ENCODE assay signal across 22 mouse cellular contexts in the genomic region with DNA sequence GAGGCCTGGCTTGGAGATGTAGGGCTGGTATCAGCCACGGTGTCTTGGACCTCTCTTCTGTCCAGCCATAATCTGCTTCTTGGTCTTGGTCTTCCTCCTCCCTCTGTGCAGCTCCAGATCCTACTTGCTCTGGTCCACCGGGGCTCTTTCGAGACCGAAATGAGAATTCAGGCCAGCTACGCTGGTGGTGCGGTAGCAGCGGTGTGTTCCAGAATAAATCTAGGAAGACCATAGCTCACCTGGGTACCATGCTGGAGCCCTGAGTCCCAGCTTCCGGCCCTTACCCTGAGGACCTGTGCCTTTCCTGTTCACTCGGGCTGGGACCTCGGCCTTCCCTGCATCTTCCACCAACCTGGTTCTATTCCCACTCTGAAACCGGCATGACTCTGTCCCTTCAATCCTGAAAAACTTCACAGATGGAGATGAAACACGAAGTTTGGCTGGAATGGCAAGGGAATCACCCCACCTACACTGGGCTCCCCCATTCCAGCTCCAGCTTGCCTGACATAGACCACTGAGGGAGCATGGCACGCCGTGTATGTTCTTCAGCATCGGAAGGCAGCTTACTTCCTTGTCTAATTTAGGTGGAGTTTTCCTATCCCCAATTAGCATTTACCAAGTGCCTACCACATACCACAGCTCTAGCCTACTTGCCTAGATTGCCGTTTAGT. TPM values are rescaled to one million over a fixed set of nuclear protein-coding genes. Genes with fewer than 3 reads are reported as not detected.
DNase-seq lines count a peak whose midpoint lies in the region; ATAC-seq and TF ChIP-seq lines count a peak whose summit lies in the region.
"Had no signal": no experiment of that assay in that cellular context is flagged by ENCODE, and none has a peak within 500 bp of the region (broad histone marks: within the 10 kb centered on the region; RNA-seq: fewer than 3 reads in every experiment).

No protein-coding gene starts in this region.

- no peak for DNase-seq in hindbrain, postnatal 0 days (ENCODE audit: low spot score)
- DNase-seq in embryonic facial prominence, embryonic 10.5 days (ENCODE audit: low spot score): peak; percentile 7
- DNase-seq in adipocyte (ENCODE audit: low spot score): no peak
- DNase-seq in thymus, postnatal 36 days: no peak
- DNase-seq: cerebellum, adult 9-10 months; gastrocnemius, postnatal 10 days; lung, embryonic 14.5 days had no signal

- H3K79me2 ChIP-seq in myocyte (ENCODE audit: control insufficient read depth, insufficient read depth): no peaks in the 10 kb centered on the region

- no peak for ATAC-seq in hindbrain, embryonic 12.5 days (ENCODE audit: low FRiP score)
- no peak for ATAC-seq in hindbrain, postnatal 0 days
- ATAC-seq in hindbrain, embryonic 15.5 days (ENCODE audit: low FRiP score, low read depth): no peak

- WGBS in hindbrain, embryonic 12.5 days: 83% methylated on average over 16 of the region's 16 CpGs
- WGBS in hindbrain, postnatal 0 days: 81% methylated on average over 16 of the region's 16 CpGs
- 85% methylated on average over 16 of the region's 16 CpGs for WGBS in embryonic facial prominence, embryonic 10.5 days
- 76% methylated on average over 16 of the region's 16 CpGs for whole genome bisulfite sequencing in hindbrain, embryonic 15.5 days

- H3K9me3 ChIP-seq in hindbrain, embryonic 12.5 days (replicated peaks): no peaks in the 10 kb centered on the region
- no peaks in the 10 kb centered on the region for H3K9me3 ChIP-seq in hindbrain, postnatal 0 days (ENCODE audit: low read length)
- H3K9me3 ChIP-seq in embryonic facial prominence, embryonic 10.5 days: no peaks in the 10 kb centered on the region
- no peaks in the 10 kb centered on the region for H3K9me3 ChIP-seq in hindbrain, embryonic 15.5 days
- H3K9me3 ChIP-seq: heart, embryonic 12.5 days; megakaryocyte, embryonic 14.5 days; neural tube, embryonic 12.5 days had no signal

- no peak overlapping the region for H3ac ChIP-seq in myocyte (ENCODE audit: control insufficient read depth, insufficient read length)

- H3K4me1 ChIP-seq in hindbrain, embryonic 12.5 days: peaks cover 88% of the 10 kb centered on the region
- peaks cover 18% of the 10 kb centered on the region for H3K4me1 ChIP-seq in hindbrain, postnatal 0 days (ENCODE audit: insufficient read depth, low read length)
- peaks cover 86% of the 10 kb centered on the region for H3K4me1 ChIP-seq in embryonic facial prominence, embryonic 10.5 days
- peaks cover 97% of the 10 kb centered on the region for H3K4me1 ChIP-seq in hindbrain, embryonic 15.5 days (replicated peaks)
- H3K4me1 ChIP-seq: megakaryocyte, embryonic 14.5 days had no signal

- H3K4me2 ChIP-seq in hindbrain, embryonic 12.5 days (replicated peaks): no peak overlapping the region
- no peak overlapping the region for H3K4me2 ChIP-seq in hindbrain, postnatal 0 days (ENCODE audit: low read depth, low read length)
- no peak overlapping the region for H3K4me2 ChIP-seq in hindbrain, embryonic 15.5 days
- H3K4me2 ChIP-seq in myocyte (ENCODE audit: low read depth): peak overlapping the region; percentile 77
- H3K4me2 ChIP-seq: heart, embryonic 12.5 days; lung, embryonic 14.5 days had no signal

- H3K36me3 ChIP-seq in hindbrain, embryonic 12.5 days: no peaks in the 10 kb centered on the region
- no peaks in the 10 kb centered on the region for H3K36me3 ChIP-seq in hindbrain, postnatal 0 days (ENCODE audit: insufficient read depth, low read length)
- H3K36me3 ChIP-seq in embryonic facial prominence, embryonic 10.5 days (replicated peaks): no peaks in the 10 kb centered on the region
- no peaks in the 10 kb centered on the region for H3K36me3 ChIP-seq in hindbrain, embryonic 15.5 days
- no peaks in the 10 kb centered on the region for H3K36me3 ChIP-seq in myocyte (ENCODE audit: control insufficient read depth, insufficient read depth)
- H3K36me3 ChIP-seq: heart, embryonic 12.5 days; neural tube, embryonic 12.5 days had no signal

- peak overlapping the region; percentile 35; the same call in 1 of the 2 replicates for H3K27ac ChIP-seq in hindbrain, embryonic 12.5 days
- H3K27ac ChIP-seq in hindbrain, postnatal 0 days: no peak overlapping the region
- H3K27ac ChIP-seq in embryonic facial prominence, embryonic 10.5 days (replicated peaks): peak overlapping the region; percentile 45; the same call in 1 of the 2 replicates
- peak overlapping the region; percentile 10; the same call in 1 of the 2 replicates for H3K27ac ChIP-seq in hindbrain, embryonic 15.5 days (replicated peaks)
- H3K27ac ChIP-seq: layer of hippocampus, adult 2 months; neural tube, embryonic 12.5 days had no signal

- no peak overlapping the region for H3K9ac ChIP-seq in hindbrain, embryonic 12.5 days
- H3K9ac ChIP-seq in hindbrain, postnatal 0 days (replicated peaks; ENCODE audit: low read length): no peak overlapping the region
- no peak overlapping the region for H3K9ac ChIP-seq in hindbrain, embryonic 15.5 days
- H3K9ac ChIP-seq: heart, embryonic 12.5 days; lung, embryonic 14.5 days; neural tube, embryonic 12.5 days had no signal

- no peak for TF ChIP-seq POLR2A in myocyte (IDR thresholded peaks at IDR 0.05; ENCODE audit: insufficient read length, low read depth)

- H3K27me3 ChIP-seq in hindbrain, embryonic 12.5 days: peaks cover 8% of the 10 kb centered on the region; the same call in 1 of the 2 replicates
- H3K27me3 ChIP-seq in hindbrain, postnatal 0 days (ENCODE audit: insufficient read depth, low read length): no peaks in the 10 kb centered on the region
- peaks cover 91% of the 10 kb centered on the region for H3K27me3 ChIP-seq in embryonic facial prominence, embryonic 10.5 days (replicated peaks; ENCODE audit: low read depth, poor library complexity, severe bottlenecking)
- H3K27me3 ChIP-seq in hindbrain, embryonic 15.5 days: no peaks in the 10 kb centered on the region
- H3K27me3 ChIP-seq in myocyte (ENCODE audit: control insufficient read depth, insufficient read depth, insufficient read length): no peaks in the 10 kb centered on the region
- H3K27me3 ChIP-seq: neural tube, embryonic 12.5 days; Patski had no signal

- no peak overlapping the region for H3K4me3 ChIP-seq in hindbrain, embryonic 12.5 days
- no peak overlapping the region for H3K4me3 ChIP-seq in hindbrain, postnatal 0 days (ENCODE audit: low read length)
- no peak overlapping the region for H3K4me3 ChIP-seq in embryonic facial prominence, embryonic 10.5 days
- no peak overlapping the region for H3K4me3 ChIP-seq in hindbrain, embryonic 15.5 days
- H3K4me3 ChIP-seq in myocyte: no peak overlapping the region
- H3K4me3 ChIP-seq: heart, embryonic 12.5 days; layer of hippocampus, adult 2 months; megakaryocyte, embryonic 14.5 days; neural tube, embryonic 12.5 days had no signal

- no peak for TF ChIP-seq CTCF in hindbrain, postnatal 0 days (IDR thresholded peaks at IDR 0.05; ENCODE audit: low read depth)

TF ChIP-seq in myocyte, 11 proteins besides CTCF, POLR2A, EP300 and RAD21 (continues in another document):
- TF ChIP-seq MYOG (IDR thresholded peaks at IDR 0.05; ENCODE audit: control insufficient read depth in 1 of 3, insufficient read depth in 1 of 3, insufficient read length in 2 of 3, low read depth in 2 of 3) (no peak), TCF12 (IDR thresholded peaks at IDR 0.05; ENCODE audit: insufficient read depth, poor library complexity, severe bottlenecking) (no peak), SRF (IDR thresholded peaks at IDR 0.05; ENCODE audit: control insufficient read depth, insufficient read length, low read depth) (no peak), TCF3 (IDR thresholded peaks at IDR 0.05; ENCODE audit: insufficient read length, low read depth) (no peak), POLR2AphosphoS2 (IDR thresholded peaks at IDR 0.05; ENCODE audit: insufficient read length, low read depth) (no peak), REST (IDR thresholded peaks at IDR 0.05; ENCODE audit: insufficient read depth, insufficient read length) (no peak), E2F4 (IDR thresholded peaks at IDR 0.05; ENCODE audit: insufficient read depth) (no peak), CEBPB (IDR thresholded peaks at IDR 0.05; ENCODE audit: insufficient read depth, poor library complexity, severe bottlenecking) (no peak), MAX (IDR thresholded peaks at IDR 0.05; ENCODE audit: low read depth) (no peak)

RNA-seq across cellular contexts. Expression of gene AC124108.1, which starts 7.3 kb away (rescaled TPM):
- polyA plus RNA-seq in hindbrain, embryonic 12.5 days (2016; fragmentation: Nextera tagmentation; extraction: Ambion mirVana): 3.6 and 4.1 TPM in 2 replicates
- total RNA-seq in hindbrain, postnatal 0 days (2014; rRNA removed): 2.0 and 4.8 TPM in 2 replicates
- 0.50 and 0.70 TPM in 2 replicates for polyA plus RNA-seq in hindbrain, postnatal 0 days (2015; fragmentation: Nextera tagmentation; extraction: Ambion mirVana)
- polyA plus RNA-seq in embryonic facial prominence, embryonic 10.5 days (2016; fragmentation: Nextera tagmentation; extraction: Ambion mirVana): 1.00 and 1.4 TPM in 2 replicates
- 2.7 and 2.8 TPM in 2 replicates for polyA plus RNA-seq in hindbrain, embryonic 15.5 days (2015; fragmentation: Nextera tagmentation; extraction: Ambion mirVana)
- 0.82 TPM for polyA plus RNA-seq in myocyte (2012; fragmentation: generic; extraction: Trizol)
- total RNA-seq: adrenal gland, adult 18-20 months; liver, adult 2 months had no signal
- polyA plus RNA-seq: heart, embryonic 12.5 days; liver, adult 2 months; spleen, adult 2 months had no signal

RNA-seq across cellular contexts. Expression of gene Lemd1, which starts 7.3 kb away (rescaled TPM):
- polyA plus RNA-seq in hindbrain, embryonic 12.5 days (2016; fragmentation: Nextera tagmentation; extraction: Ambion mirVana): 10.8 and 12.7 TPM in 2 replicates
- total RNA-seq in hindbrain, postnatal 0 days (2014; rRNA removed): 10.9 and 16.6 TPM in 2 replicates
- 7.9 and 9.0 TPM in 2 replicates for polyA plus RNA-seq in hindbrain, postnatal 0 days (2015; fragmentation: Nextera tagmentation; extraction: Ambion mirVana)
- polyA plus RNA-seq in embryonic facial prominence, embryonic 10.5 days (2016; fragmentation: Nextera tagmentation; extraction: Ambion mirVana): 1.9 and 2.0 TPM in 2 replicates
- 14.1 and 16.2 TPM in 2 replicates for polyA plus RNA-seq in hindbrain, embryonic 15.5 days (2015; fragmentation: Nextera tagmentation; extraction: Ambion mirVana)
- polyA plus RNA-seq in myocyte (2012; fragmentation: generic; extraction: Trizol): 0.49 TPM
- total RNA-seq: gastrocnemius, postnatal 10 days; liver, adult 2 months had no signal
- polyA plus RNA-seq: heart, embryonic 12.5 days; liver, adult 2 months; spleen, adult 2 months had no signal

RNA-seq across cellular contexts. Expression of gene Gm10188, which starts 31.0 kb away (rescaled TPM):
- polyA plus RNA-seq in hindbrain, embryonic 12.5 days (2016; fragmentation: Nextera tagmentation; extraction: Ambion mirVana): 0.49 TPM in 1 of 2 replicates, not detected in the other
- not detected in 2 replicates for total RNA-seq in hindbrain, postnatal 0 days (2014; rRNA removed)
- 0.28 TPM in 1 of 2 replicates, not detected in the other for polyA plus RNA-seq in hindbrain, postnatal 0 days (2015; fragmentation: Nextera tagmentation; extraction: Ambion mirVana)
- polyA plus RNA-seq in embryonic facial prominence, embryonic 10.5 days (2016; fragmentation: Nextera tagmentation; extraction: Ambion mirVana): not detected in 2 replicates
- polyA plus RNA-seq in hindbrain, embryonic 15.5 days (2015; fragmentation: Nextera tagmentation; extraction: Ambion mirVana): 0.25 and 0.68 TPM in 2 replicates
- not detected for polyA plus RNA-seq in myocyte (2012; fragmentation: generic; extraction: Trizol)
- total RNA-seq: adrenal gland, adult 18-20 months; gastrocnemius, postnatal 10 days; layer of hippocampus, adult 2 months; left cerebral cortex, adult 8-10 months; liver, adult 2 months had no signal
- polyA plus RNA-seq: embryonic facial prominence, embryonic 11.5 days; heart, embryonic 12.5 days; kidney, embryonic 14.5 days; liver, adult 2 months; lung, embryonic 14.5 days; spleen, adult 2 months; urinary bladder, adult 2 months had no signal

RNA-seq across cellular contexts. Expression of gene Cdk18, which starts 59.1 kb away (rescaled TPM):
- polyA plus RNA-seq in hindbrain, embryonic 12.5 days (2016; fragmentation: Nextera tagmentation; extraction: Ambion mirVana): 0.99 and 1.4 TPM in 2 replicates
- 2.7 and 4.1 TPM in 2 replicates for total RNA-seq in hindbrain, postnatal 0 days (2014; rRNA removed)
- polyA plus RNA-seq in hindbrain, postnatal 0 days (2015; fragmentation: Nextera tagmentation; extraction: Ambion mirVana): 1.0 and 1.6 TPM in 2 replicates
- polyA plus RNA-seq in embryonic facial prominence, embryonic 10.5 days (2016; fragmentation: Nextera tagmentation; extraction: Ambion mirVana): 2.3 and 3.2 TPM in 2 replicates
- polyA plus RNA-seq in hindbrain, embryonic 15.5 days (2015; fragmentation: Nextera tagmentation; extraction: Ambion mirVana): 1.00 and 1.1 TPM in 2 replicates
- polyA plus RNA-seq in myocyte (2012; fragmentation: generic; extraction: Trizol): 33.9 TPM
